Comparison of ENCODE assay signal across 7 mouse cellular contexts in the genomic region with DNA sequence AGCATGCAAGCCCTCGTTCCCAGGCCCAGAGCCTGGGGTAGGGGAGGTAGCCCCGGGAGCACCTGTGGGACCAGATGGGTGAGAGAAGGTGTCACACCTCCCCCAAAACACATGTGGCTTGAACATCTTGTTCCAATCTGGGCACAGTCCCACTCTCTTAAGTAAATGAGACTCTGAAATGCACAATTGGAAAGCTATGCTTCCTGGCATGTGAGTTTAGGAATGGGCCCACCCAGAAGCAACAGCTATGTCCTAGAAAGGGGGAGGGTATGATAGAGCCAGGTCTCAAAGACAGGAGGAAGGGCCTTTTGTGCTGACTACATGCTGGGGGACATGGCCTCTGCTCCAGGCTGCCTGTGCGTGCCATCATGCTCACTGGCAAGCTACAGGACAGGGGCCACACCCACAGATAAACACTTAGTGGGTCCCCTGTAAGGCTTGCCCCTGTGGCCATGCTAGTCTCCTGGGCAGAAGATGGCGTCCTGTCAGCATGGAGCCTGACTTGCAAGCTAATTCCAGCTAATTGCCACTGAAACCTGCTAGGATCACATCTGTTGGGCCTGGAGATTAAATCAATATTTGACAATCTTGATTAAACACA.
A peak's percentile ranks its signal among the peaks of the same experiment; 100 is the strongest.
DNase-seq lines count a peak whose midpoint lies in the region; ATAC-seq lines count a peak whose summit lies in the region.

No protein-coding gene starts in this region.

- H3K9me3 ChIP-seq in embryonic facial prominence, embryonic 14.5 days (ENCODE audit: control insufficient read depth, low read length) = no peaks in the 10 kb centered on the region
- H3K9me3 ChIP-seq in limb, embryonic 13.5 days = no peaks in the 10 kb centered on the region
- no peaks in the 10 kb centered on the region for H3K9me3 ChIP-seq in neural tube, embryonic 15.5 days (replicated peaks)

- H3K27ac ChIP-seq in embryonic facial prominence, embryonic 14.5 days (replicated peaks; ENCODE audit: low read depth, low read length) = peak overlapping the region; percentile 34; the same call in 1 of the 2 replicates
- peak overlapping the region; percentile 33; the same call in 1 of the 2 replicates for H3K27ac ChIP-seq in limb, embryonic 13.5 days
- H3K27ac ChIP-seq in neural tube, embryonic 15.5 days (replicated peaks) = peak overlapping the region; percentile 56

- no peaks in the 10 kb centered on the region for H3K36me3 ChIP-seq in embryonic facial prominence, embryonic 14.5 days (ENCODE audit: control insufficient read depth, insufficient read depth, low read length)
- H3K36me3 ChIP-seq in limb, embryonic 13.5 days = 0 out of 2 replicates have a peak, but pooled peaks cover 3% of the 10 kb centered on the region
- no peaks in the 10 kb centered on the region for H3K36me3 ChIP-seq in neural tube, embryonic 15.5 days

- no peak overlapping the region for H3K4me2 ChIP-seq in embryonic facial prominence, embryonic 14.5 days (ENCODE audit: low read depth, low read length)
- H3K4me2 ChIP-seq in limb, embryonic 13.5 days (replicated peaks) = no peak overlapping the region; the same call in 1 of the 2 replicates
- no peak overlapping the region for H3K4me2 ChIP-seq in neural tube, embryonic 15.5 days

- H3K4me3 ChIP-seq in embryonic facial prominence, embryonic 14.5 days (ENCODE audit: low read depth, low read length) = no peak overlapping the region
- H3K4me3 ChIP-seq in limb, embryonic 13.5 days = no peak overlapping the region
- no peak overlapping the region for H3K4me3 ChIP-seq in neural tube, embryonic 15.5 days (replicated peaks)

- H3K27me3 ChIP-seq in embryonic facial prominence, embryonic 14.5 days (replicated peaks; ENCODE audit: control insufficient read depth, insufficient read depth, low read length) = no peaks in the 10 kb centered on the region
- H3K27me3 ChIP-seq in limb, embryonic 13.5 days = no peaks in the 10 kb centered on the region
- no peaks in the 10 kb centered on the region for H3K27me3 ChIP-seq in neural tube, embryonic 15.5 days (replicated peaks)

- H3K9ac ChIP-seq in embryonic facial prominence, embryonic 14.5 days (ENCODE audit: low read depth, low read length) = no peak overlapping the region
- H3K9ac ChIP-seq in limb, embryonic 13.5 days = 0 out of 2 replicates have a peak overlapping the region, but pooled peaks have one; percentile 31
- no peak overlapping the region for H3K9ac ChIP-seq in neural tube, embryonic 15.5 days (replicated peaks)

- H3K4me1 ChIP-seq in embryonic facial prominence, embryonic 14.5 days (ENCODE audit: control insufficient read depth, insufficient read depth, low read length) = peaks cover 17% of the 10 kb centered on the region
- H3K4me1 ChIP-seq in limb, embryonic 13.5 days = peaks cover 40% of the 10 kb centered on the region
- H3K4me1 ChIP-seq in neural tube, embryonic 15.5 days = peaks cover 13% of the 10 kb centered on the region

- DNase-seq in embryo, embryonic 10.5 days (ENCODE audit: low spot score) = peak; percentile 41
- DNase-seq in embryonic facial prominence, embryonic 14.5 days (ENCODE audit: low spot score) = peak; percentile 69
- DNase-seq in adrenal gland, postnatal 25 days = no peak
- no peak for DNase-seq in heart, adult 18-20 months
- DNase-seq in ovary, postnatal 14 days (ENCODE audit: low spot score) = no peak

- WGBS in embryonic facial prominence, embryonic 14.5 days = 23% methylated on average over 4 of the region's 4 CpGs
- 12% methylated on average over 4 of the region's 4 CpGs for WGBS in limb, embryonic 13.5 days
- 56% methylated on average over 4 of the region's 4 CpGs for WGBS in neural tube, embryonic 15.5 days

- peak; percentile 71; the same call in 1 of the 2 replicates for ATAC-seq in embryonic facial prominence, embryonic 14.5 days (ENCODE audit: low read depth)
- ATAC-seq in limb, embryonic 13.5 days (ENCODE audit: low FRiP score, low read depth) = peak; percentile 29; the same call in 1 of the 2 replicates
- ATAC-seq in neural tube, embryonic 15.5 days (ENCODE audit: low FRiP score) = no peak

Comparison
In these comparisons a context has a peak if more than half of its experiments do, and no peak if none do; other contexts are left out.
1. DNase-seq: peak in embryo, embryonic 10.5 days (single experiment) and embryonic facial prominence, embryonic 14.5 days (single experiment); none in adrenal gland, postnatal 25 days (single experiment), heart, adult 18-20 months (0 of 2) and ovary, postnatal 14 days (single experiment).
2. Peak in every context shown above with its lines, with median percentiles within 50 percentile points of each other: H3K27ac ChIP-seq.